Mouse (Mus musculus) hindbrain, embryonic 11.5 days (tissue): ENCODE data around the gene E030018B13Rik. TPM values are rescaled to one million over a fixed set of nuclear protein-coding genes. Genes with fewer than 3 reads are reported as not detected.

Experiments
- ATAC-seq: fragments of 200-750 bp; cut with Nextera tagmentation; 2 replicates; pipeline ENCODE4 v1.8.0; 2017; ENCODE audit warnings: mild to moderate bottlenecking, moderate TSS enrichment, moderate library complexity; ENCODE audit not compliant: low FRiP score
- DNase-seq: peaks from one replicate; pipeline ENCODE4 v3.0.0-alpha.2; 2015; ENCODE audit warnings: low spot score
- H3K27ac ChIP-seq: fragments of 300-500 bp; sonication (generic); 2 replicates; pipeline ENCODE4 v1.5.1; 2014; ENCODE audit warnings: mild to moderate bottlenecking, low read depth, low read length
- H3K27me3 ChIP-seq: fragments of 300-500 bp; sonication (generic); 2 replicates; pipeline ENCODE4 v1.6.1; 2014; ENCODE audit warnings: mild to moderate bottlenecking, low read length, moderate library complexity, mixed read lengths; ENCODE audit not compliant: control insufficient read depth, insufficient read depth
- H3K36me3 ChIP-seq: fragments of 300-500 bp; sonication (generic); 2 replicates; pipeline ENCODE4 v1.6.1; 2014; ENCODE audit warnings: mild to moderate bottlenecking, low read length, moderate library complexity, mixed read lengths; ENCODE audit not compliant: control insufficient read depth, insufficient read depth
- H3K4me1 ChIP-seq: fragments of 300-500 bp; sonication (generic); replicated peaks from 2 replicates; pipeline ENCODE4 v1.6.1; 2014; ENCODE audit warnings: low read length, mixed read lengths; ENCODE audit not compliant: control insufficient read depth, insufficient read depth
- H3K4me2 ChIP-seq: fragments of 300-500 bp; sonication (generic); replicated peaks from 2 replicates; pipeline ENCODE4 v1.6.1; 2014; ENCODE audit warnings: mild to moderate bottlenecking, low read depth, low read length
- H3K4me3 ChIP-seq: fragments of 300-500 bp; sonication (generic); 2 replicates; pipeline ENCODE4 v1.5.1; 2014; ENCODE audit warnings: low read depth, low read length
- H3K9ac ChIP-seq: fragments of 300-500 bp; sonication (generic); 2 replicates; pipeline ENCODE4 v1.6.1; 2014; ENCODE audit warnings: low read depth, low read length
- H3K9me3 ChIP-seq: fragments of 300-500 bp; sonication (generic); 2 replicates; pipeline ENCODE4 v1.6.1; 2016; ENCODE audit warnings: low read length; ENCODE audit not compliant: control insufficient read depth
- WGBS: fragments of 180-500 bp; shearing (Covaris S2); extraction: QIAGEN DNeasy Blood & Tissue Kit; methylation state at CpG from one replicate; pipeline ENCODE4 v1.1.7; 2014; 5-methylcytosine and 5-hydroxymethylcytosine counted together
- polyA plus RNA-seq: library from polyadenylated mRNA; unstranded; fragments of >200 nt; fragmentation: Nextera tagmentation; extraction: Ambion mirVana; gene quantifications from 2 replicates; pipeline ENCODE4 v1.2.1, GENCODE M21; 2014

Gene E030018B13Rik
- polyA plus RNA-seq, 1 experiment from 2014 or later, result 0.28 TPM

- WGBS, result 8% methylated on average over 16 of the region's 16 CpGs
- Histone ChIP-seq H3K27me3 (no peaks in the 10 kb centered on the region), H3K4me2 (0 out of 2 replicates have a peak overlapping the region, but pooled peaks have one; percentile 11), H3K9ac (peak overlapping the region; percentile 38; the same call in 1 of the 2 replicates), H3K4me3 (no peak overlapping the region), H3K36me3 (no peaks in the 10 kb centered on the region), H3K4me1 (peaks cover 4% of the 10 kb centered on the region; the same call in 1 of the 2 replicates), H3K9me3 (no peaks in the 10 kb centered on the region), H3K27ac (peak overlapping the region; percentile 95)
- ATAC-seq, result peak; percentile 92
- DNase-seq, result peak; percentile 89
Measured at GRCm38 (mm10) chr7:63956981-63957713, 40.5 kb downstream of the E030018B13Rik start.

GRCm38 (mm10) chr7:63957872-63958640 is 41.4 kb downstream of the E030018B13Rik start:
- Histone ChIP-seq H3K27ac (peak overlapping the region; percentile 95), H3K9ac (no peak overlapping the region), H3K27me3 (no peaks in the 10 kb centered on the region), H3K4me2 (no peak overlapping the region), H3K4me1 (peaks cover 4% of the 10 kb centered on the region; the same call in 1 of the 2 replicates), H3K36me3 (no peaks in the 10 kb centered on the region), H3K4me3 (no peak overlapping the region), H3K9me3 (no peaks in the 10 kb centered on the region)
- ATAC-seq (peak; percentile 23), DNase-seq (peak; percentile 53)
- 62% methylated on average over 12 of the region's 12 CpGs for WGBS

- 73% methylated on average over 5 of the region's 5 CpGs for WGBS
- DNase-seq, result no peak
Measured at GRCm38 (mm10) chr7:63963632-63964031, 47.0 kb downstream of the E030018B13Rik start.

GRCm38 (mm10) chr7:63964121-63964520 is 47.5 kb downstream of the E030018B13Rik start:
- no peak for DNase-seq
- no peaks in the 10 kb centered on the region for H3K27me3 ChIP-seq
- 68% methylated on average over 6 of the region's 6 CpGs for WGBS
- no peaks in the 10 kb centered on the region for H3K9me3 ChIP-seq
- no peaks in the 10 kb centered on the region for H3K36me3 ChIP-seq
- no peaks in the 10 kb centered on the region for H3K4me1 ChIP-seq
- 0 out of 2 replicates have a peak, but pooled peaks have one; percentile 34 for ATAC-seq
- no peak overlapping the region for H3K4me3 ChIP-seq
- no peak overlapping the region for H3K27ac ChIP-seq
- no peak overlapping the region for H3K9ac ChIP-seq
- no peak overlapping the region for H3K4me2 ChIP-seq

More at GRCm38 (mm10) chr7:63963632-63964031, 47.0 kb downstream of the E030018B13Rik start:
- Histone ChIP-seq H3K27ac (no peak overlapping the region), H3K4me2 (no peak overlapping the region), H3K9ac (no peak overlapping the region), H3K4me1 (peaks cover 2% of the 10 kb centered on the region; the same call in 1 of the 2 replicates), H3K36me3 (no peaks in the 10 kb centered on the region), H3K4me3 (no peak overlapping the region), H3K9me3 (no peaks in the 10 kb centered on the region), H3K27me3 (no peaks in the 10 kb centered on the region)
- no peak for ATAC-seq

- H3K27ac ChIP-seq, result no peak overlapping the region
- 72% methylated on average over 2 of the region's 2 CpGs for WGBS
- ATAC-seq, result peak; percentile 20; the same call in 1 of the 2 replicates
Measured at GRCm38 (mm10) chr7:63965135-63965534, 48.5 kb downstream of the E030018B13Rik start.

GRCm38 (mm10) chr7:63965635-63966418 is 49.2 kb downstream of the E030018B13Rik start:
- no peak for ATAC-seq
- no peaks in the 10 kb centered on the region for H3K4me1 ChIP-seq
- no peak overlapping the region for H3K27ac ChIP-seq
- no peak overlapping the region for H3K4me3 ChIP-seq
- no peak for DNase-seq
- H3K27me3 ChIP-seq, result no peaks in the 10 kb centered on the region
- 75% methylated on average over 5 of the region's 5 CpGs for WGBS
- H3K9ac ChIP-seq, result no peak overlapping the region
- H3K36me3 ChIP-seq, result no peaks in the 10 kb centered on the region
- no peak overlapping the region for H3K4me2 ChIP-seq
- H3K9me3 ChIP-seq, result no peaks in the 10 kb centered on the region

More at GRCm38 (mm10) chr7:63965135-63965534, 48.5 kb downstream of the E030018B13Rik start:
- peak; percentile 20 for DNase-seq
- H3K4me2 ChIP-seq, result no peak overlapping the region
- H3K27me3 ChIP-seq, result no peaks in the 10 kb centered on the region
- no peak overlapping the region for H3K4me3 ChIP-seq
- H3K9ac ChIP-seq, result 0 out of 2 replicates have a peak overlapping the region, but pooled peaks have one; percentile 19
- no peaks in the 10 kb centered on the region for H3K4me1 ChIP-seq
- no peaks in the 10 kb centered on the region for H3K9me3 ChIP-seq
- no peaks in the 10 kb centered on the region for H3K36me3 ChIP-seq

GRCm38 (mm10) chr7:63969941-63970340 is 53.3 kb downstream of the E030018B13Rik start:
- WGBS, result 40% methylated on average over 3 of the region's 3 CpGs

More at GRCm38 (mm10) chr7:63969941-63970340, 53.3 kb downstream of the E030018B13Rik start:
- Histone ChIP-seq H3K27ac (no peak overlapping the region), H3K9me3 (no peaks in the 10 kb centered on the region), H3K36me3 (no peaks in the 10 kb centered on the region), H3K27me3 (no peaks in the 10 kb centered on the region), H3K4me3 (no peak overlapping the region), H3K9ac (no peak overlapping the region), H3K4me1 (no peaks in the 10 kb centered on the region), H3K4me2 (no peak overlapping the region)
- peak; percentile 16; the same call in 1 of the 2 replicates for ATAC-seq
- no peak for DNase-seq
